Mouse (Mus musculus) T-cell, adult 2 months (primary cell): ENCODE data around the gene Plcl2.

Source experiments
- DNase-seq: peaks from one replicate; pipeline ENCODE4 v3.0.0; 2022; ENCODE audit warnings: low spot score

Gene Plcl2

DNA sequence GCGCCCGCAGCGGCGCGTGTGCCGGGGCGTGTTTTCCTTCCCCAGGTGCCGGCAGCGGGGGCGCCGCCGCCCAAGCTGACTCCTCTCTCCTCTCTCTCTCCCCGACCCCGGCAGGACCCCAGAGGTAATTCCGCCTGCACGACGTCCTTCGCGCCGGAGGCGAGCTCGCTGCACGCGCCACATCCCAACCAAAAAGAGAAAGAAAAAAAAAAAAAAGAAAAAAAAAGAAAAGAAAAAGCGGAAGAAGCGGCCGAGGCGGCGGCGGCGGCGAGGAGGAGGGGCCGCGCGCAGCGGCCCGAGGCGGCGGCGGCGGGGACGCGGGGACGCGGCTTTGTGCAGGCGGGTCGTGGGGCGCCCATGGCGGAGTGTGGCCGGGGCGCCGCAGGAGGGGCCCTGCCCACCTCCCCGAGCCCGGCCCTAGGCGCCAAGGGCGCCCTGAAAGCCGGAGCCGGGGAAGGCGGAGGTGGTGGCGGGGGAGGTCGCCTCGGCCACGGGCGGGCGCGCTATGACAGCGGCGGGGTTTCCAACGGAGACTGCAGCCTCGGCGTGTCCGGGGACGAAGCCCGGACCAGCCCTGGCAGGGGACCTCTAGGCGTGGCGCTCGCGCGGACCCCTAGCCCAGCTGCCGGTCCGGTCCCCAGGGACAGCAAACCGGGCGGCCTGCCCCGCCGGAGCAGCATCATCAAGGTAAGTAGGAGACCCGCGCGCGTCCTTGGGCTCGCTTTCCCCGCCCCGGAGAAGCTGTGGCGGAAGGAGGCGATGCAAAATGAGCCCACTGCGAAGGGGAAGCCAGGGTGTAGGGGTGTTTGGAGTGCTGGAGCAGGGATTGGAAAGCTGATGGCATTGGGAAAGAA is at the start of gene Plcl2:
Plcl2 (plus strand) TSS at position 153 of the 854 bp plus-strand sequence.
- DNase-seq, result peak; percentile 71

DNA sequence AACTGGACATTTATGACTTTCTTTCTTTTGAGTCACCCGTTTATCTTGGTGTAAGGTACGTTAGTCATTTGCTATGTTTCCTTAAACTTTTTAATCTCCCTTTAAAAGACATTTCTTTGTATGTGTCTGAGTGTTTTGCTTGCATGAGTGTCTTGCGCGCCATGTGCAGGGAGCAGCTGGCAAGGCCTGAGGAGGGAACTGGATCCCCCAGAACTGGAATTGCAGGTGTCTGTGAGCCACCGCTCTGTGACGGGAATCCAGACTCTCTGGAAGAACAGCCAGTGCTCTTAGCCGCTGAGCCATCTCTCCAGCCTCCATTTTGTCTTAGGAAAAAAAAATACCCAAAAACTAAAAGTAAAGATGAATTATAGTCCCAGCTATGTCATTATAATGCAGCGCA is 48.9 kb upstream of the Plcl2 start:
- no peak for DNase-seq

DNA sequence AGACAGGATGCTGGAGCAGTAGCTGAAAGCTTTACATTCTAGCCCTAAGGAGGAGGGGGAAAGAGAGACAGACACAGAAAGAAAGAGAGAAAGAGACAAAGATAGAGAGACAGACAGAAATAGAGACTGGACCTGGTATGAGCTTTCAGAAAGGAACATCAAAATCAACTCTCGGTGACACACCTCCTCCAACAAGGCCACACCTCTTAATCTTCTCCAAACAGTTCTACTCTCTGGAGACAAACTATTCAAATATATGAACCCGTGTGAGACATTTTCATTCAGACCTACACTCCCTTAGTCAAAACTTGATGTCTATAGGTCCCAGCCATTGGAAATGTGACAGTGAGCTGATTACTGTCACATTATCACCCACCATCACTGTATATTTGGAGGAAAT is 41.8 kb upstream of the Plcl2 start:
- no peak for DNase-seq

DNA sequence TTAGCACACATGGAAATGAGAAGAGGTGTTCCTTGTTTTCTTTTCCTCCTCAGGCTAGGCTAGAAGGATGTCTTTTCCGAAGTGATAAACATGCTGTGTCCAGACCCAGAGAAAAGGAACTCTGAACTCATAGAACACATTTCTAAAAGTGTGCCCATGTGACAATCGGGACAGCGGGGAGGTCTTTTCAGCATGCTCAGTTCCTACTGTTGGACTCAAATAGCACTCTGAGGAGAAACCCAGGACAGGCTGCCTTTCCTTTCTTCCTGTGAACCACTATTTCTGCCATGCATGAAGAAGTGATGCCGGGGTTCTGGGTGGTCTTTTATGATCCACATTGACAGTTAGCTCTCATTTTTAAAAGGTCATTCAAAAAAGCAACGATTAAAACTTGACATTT is 40.1 kb upstream of the Plcl2 start:
- no peak for DNase-seq

DNA sequence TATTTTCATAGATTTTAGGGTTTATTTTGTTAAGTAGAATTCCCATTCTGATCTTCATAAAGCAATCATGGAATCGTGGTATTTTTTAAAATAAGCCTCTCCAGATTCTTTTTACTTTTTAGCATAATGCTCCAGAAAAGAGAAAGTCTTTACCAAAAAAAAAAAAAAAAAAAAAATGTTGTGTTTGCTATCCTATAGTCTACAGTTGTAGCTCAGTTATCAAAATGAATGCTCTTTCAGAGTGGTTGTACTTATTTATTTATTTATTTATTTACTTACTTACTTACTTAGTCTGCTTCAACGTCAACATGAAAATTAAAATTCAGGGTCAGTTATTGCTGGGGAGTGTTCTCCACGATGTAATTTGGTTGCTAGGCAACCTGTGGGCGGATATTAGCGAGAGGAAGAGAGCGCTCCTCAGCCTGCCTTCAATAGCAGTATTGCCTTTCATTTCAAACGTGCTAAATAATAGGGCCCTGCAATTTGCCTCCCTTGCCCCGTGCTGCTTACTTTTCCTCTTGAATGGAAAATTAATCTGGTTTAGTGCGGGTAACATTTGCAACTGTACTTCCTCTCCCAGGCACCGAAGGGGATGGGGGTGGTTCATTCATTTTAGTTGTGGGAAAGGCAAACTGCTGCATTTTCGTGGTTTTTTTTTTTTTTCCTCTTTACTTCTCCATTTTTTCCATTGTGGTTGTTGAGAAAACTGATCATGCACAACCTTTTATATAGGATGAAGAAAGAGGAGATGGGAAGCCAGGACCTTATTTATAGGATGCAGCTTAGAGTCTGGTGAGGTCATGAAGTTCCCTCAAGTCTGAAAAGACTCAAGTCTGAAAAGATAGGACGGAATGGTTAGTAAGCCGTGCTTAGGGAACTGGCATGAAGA is 39.4 kb upstream of the Plcl2 start:
- peak; percentile 71 for DNase-seq

DNA sequence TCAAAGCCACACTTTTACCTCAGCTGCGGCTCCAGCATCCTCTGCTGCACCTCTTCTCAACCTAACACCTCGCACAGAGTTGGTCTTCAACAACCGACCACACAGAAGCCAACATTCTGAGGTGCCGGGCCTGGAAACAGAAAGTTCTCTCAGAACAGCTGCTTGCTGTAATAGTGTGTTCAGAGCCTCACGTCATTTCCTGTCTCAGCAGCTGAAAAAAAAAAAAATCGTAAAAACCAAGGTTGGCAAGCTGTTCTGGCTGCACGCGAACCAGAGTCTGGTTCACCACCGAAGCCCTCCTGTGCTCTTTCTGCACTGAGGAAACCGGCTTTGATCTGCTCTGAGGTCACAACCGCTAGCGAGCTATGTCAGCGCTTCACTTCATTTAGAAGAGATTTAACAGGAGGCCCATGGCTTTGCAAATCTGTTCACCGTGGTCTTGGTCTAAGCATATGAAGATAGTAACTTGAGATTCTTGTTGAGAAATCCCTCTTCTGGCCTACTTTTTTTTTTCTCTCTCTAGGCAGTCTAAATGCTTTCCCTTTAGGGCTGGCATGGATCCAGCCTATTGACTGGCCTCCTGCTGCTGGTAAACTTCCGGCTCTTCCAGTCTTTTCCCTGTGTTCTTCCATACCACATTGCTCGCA is 38.6 kb upstream of the Plcl2 start:
- peak; percentile 91 for DNase-seq

DNA sequence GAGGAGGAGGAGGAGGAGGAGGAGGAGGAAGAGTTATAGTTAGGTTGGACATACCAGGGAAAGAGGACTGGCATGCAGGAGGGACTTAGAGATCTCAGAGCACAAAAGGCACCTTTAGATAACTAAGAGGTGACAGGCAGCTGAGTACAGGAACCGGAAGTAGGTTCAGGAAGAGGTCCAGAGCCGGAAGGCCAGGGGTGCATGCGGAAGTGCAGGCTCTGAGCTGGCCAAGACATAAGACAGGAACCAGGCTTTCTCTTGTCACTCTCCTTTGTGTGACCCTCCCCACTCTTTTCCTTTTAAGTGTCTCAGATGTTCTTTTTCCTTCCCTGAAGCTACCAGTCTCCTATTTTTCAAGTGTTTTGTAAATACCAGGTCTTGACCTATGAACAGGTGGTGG is 38.0 kb upstream of the Plcl2 start:
- DNase-seq, result peak; percentile 75

DNA sequence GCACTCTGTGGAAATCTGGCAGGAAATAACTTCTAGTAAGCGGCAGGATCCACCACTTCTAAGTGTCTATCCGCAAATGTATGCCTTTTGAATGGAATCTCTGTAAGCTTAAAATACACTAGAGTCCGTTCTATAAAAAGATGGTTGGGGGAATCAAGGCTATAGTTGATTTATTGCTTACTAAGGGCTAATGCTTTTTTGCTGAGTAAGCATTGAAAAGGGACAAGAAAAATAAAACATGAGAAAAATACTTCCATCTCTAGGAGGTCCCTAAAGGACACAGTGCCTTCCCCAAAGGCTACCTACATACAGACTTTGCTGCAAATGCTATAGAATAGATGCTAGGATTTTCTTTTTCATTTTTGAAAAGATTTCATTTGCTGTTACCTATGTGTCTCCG is 31.9 kb upstream of the Plcl2 start:
- DNase-seq, result no peak

DNA sequence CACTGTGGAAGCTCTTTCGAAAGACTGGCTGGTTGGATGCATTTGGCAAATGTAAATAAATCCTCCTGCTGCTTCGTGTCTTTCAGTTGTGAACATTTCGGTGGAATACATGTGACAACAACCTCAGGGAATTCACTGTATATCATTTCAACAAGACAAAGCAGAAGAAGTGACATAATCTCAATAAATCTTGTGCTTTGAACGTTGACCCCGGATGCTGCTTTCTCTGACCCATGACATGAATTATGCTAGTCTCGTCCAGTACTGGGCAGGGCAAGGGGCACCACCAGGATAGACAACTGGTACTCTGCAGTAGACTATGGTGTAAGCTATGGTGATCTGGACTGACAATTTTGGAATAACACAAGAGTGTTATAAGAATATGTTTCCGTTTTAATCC is 28.3 kb upstream of the Plcl2 start:
- DNase-seq, result no peak

DNA sequence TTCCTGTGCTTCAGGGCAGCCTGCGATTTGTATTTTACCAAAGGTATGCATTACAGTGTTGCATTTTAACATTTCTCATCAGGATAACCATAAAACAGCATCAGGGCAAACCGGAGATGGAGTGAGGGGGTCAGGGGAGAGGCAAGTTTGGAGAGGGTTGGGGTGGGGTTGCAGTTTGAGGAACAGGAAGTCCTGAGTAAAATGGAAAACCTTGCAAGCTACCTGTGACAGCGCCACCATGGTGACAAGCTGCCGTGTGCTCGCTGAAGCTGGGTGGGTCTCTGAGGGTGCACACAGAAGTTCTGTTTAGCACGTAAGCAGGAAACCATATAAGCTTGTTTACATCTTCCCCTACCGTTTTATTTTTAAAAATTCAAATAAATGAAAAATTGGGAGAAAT is 25.5 kb upstream of the Plcl2 start:
- peak; percentile 70 for DNase-seq

DNA sequence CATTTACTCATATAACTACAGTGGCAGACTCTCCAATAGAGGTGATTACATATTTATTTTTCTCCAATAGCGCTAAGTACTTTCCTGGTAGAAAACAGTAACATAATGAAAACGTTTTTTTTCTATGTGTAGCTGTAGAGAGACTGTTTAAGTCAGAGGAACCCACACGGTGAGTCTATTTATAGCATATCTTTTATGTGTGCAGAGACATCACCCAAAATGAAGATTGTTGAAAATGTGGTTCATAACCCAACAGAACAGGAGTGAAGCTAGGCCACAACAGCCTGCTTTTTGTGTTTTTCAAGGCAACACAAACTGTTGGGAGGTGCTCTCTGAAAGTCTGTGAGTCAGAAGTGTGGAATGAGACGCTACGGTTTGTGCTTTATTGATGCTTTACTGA is 24.2 kb upstream of the Plcl2 start:
- DNase-seq, result peak; percentile 37

DNA sequence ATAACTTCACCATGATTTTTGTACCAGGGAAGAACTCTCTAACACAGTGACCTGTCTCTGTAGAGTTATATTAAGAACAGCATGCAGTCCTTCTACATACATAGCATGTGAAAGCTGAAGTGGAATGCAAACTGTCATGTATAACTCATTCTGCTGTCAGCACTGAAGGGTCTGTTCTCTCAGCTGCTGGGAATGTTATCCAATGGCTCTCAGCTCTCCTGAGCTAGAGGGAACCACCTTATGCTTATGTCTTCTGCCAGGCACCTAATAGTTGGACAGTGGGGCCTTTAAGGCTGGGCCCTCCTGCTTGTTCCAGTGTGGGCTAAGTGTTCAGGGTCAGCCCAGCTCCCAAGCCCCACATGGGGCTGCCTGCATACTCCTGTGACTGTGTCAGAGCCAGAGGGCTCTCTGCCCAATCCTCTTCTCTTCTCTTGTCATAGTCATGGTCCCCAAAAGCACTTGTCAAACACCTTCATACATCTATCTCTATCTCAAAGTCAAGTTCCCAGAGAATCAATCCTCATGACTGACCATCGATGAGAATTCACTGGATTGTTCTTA is 22.1 kb upstream of the Plcl2 start:
- no peak for DNase-seq

DNA sequence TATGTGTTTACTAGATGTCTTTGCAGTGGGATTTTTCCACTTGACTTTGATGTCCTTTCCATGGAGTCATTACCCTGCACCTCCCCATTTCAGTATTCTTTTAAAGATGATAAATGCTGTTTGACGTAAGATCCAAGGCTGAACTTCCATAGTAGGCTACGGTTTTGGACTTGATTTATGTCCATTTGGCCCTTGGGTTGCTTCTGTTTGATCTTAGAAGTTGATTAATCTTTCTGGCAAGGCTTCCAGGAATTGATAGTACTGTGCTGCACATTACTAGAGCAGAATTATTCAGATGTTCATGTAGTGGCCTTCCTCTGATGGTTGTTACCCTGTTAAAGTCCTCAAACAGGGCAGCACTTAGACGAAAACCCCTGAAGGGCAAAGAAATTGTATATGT is 21.5 kb upstream of the Plcl2 start:
- DNase-seq, result no peak

DNA sequence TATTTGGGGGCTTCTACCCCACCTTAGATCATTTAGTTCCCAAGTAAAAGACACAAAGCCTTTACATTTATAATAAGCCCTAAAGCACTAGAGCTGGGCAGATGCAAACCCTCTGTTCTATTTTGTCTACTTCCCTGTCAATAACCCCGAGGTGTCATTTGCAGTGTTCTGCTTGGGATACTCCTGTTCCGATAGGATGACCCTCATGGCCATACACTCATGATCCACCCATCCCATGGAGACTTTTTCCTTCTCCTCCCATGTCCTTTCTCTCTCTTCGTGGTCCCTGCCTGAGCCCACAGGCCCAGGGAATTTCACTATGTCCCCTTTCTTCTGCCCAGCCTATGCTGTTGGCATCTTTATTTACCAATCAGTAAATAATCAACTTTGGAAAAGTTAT is 20.8 kb upstream of the Plcl2 start:
- no peak for DNase-seq

DNA sequence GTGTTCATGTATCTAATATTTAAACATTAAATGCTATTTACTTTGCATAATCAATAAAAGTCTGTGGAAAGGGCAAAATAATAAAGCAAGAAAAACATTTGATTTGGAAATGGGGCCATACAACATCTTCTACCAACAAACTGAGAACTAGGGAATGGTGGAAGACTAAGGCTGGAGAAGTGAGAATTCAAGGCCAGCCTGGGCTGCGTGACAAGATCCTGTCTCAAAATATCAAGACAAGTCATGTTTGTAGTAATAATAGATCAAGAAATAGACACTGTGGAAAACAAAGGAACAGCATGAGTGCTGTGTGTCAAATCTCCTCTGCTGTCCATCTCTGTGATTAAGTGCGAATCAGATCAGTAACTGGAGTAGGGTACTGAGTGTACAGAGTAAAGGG is 20.3 kb upstream of the Plcl2 start:
- DNase-seq, result no peak

DNA sequence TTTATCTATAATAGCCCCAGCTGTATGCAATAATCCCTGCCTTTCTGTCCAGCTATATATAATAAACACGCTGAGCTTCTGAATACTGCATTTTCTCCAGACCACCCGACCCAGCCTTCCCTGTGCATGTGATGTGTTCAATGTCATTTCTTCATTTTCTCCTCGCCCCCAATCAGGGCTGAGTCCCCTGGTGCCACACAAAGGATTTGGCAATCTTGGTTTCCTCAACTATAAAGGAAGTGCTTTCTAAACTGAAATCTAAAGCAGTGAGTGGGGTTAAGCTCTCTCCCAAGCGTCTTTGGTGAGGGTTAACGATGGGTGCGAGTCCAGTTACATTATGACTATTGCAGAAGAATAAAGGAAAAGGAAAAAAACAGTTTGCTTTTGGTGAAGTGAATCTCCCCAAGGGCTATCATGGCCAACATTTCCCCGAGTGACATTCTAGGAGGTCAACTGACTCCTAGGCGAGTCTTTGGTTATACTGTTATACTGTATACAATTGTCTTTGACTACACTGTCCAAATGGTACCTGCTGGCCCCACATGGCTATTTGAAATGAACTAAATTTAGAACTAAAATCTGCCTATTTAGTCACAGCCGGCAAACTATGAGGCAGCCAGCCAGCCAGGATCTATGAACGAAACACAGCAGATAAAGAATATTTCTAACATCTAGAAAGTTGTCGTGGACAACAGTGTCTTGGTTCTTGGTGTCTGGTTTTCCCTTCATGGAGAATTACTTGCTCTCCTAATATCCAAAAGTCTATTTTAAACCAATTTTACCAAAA is 18.4 kb upstream of the Plcl2 start:
- no peak for DNase-seq

DNA sequence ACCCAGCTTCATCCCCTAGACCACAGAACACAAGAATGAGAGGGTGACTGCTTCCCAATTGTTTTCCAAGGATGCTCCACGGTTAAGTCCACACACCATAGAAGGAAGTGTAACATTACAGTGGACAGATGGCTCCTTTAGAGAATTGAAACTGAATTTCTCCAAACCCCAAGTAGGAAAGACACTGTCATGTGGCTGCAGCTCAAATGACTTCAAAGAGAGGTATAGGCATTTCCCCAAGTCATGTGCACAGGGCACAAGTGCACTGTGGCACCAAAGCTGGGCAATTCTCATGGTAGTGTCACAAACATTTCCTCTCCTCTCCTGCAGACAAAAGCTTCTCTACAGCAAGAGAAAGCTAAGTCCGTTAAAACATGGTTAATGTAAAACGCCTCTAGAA is 17.7 kb upstream of the Plcl2 start:
- DNase-seq, result peak; percentile 27

DNA sequence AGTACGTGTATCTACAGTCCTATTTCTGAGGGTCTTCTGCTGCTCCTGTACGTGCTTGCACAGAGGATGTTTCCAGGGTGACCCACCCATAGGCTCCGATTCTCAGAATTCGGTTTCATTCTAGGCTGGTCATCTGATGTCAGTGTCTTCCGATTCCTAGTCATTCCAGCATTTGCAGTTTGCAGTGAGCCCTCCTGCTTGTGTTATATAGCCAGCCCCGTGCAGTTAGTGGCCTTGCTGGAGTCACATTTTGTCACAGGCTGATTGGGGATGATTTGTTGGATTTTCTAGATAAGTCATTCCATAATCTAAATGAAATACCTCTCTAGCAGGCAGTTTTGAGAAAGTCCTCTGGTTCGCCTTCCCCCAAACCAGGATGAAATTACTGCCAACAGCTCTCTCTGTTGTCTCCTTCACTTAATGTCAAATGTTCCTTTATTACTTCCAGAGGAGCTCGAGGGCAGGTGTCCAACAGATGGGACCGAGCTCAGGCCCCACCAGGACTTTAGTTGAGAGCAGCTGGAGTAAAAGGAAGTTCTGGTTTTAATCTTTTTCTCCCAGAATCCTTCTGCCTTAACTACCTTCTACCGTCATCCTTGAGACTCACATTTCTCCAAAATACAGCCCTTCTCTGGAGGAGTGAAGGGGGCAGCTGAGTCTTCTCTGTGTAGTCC is 13.8 kb upstream of the Plcl2 start:
- no peak for DNase-seq

DNA sequence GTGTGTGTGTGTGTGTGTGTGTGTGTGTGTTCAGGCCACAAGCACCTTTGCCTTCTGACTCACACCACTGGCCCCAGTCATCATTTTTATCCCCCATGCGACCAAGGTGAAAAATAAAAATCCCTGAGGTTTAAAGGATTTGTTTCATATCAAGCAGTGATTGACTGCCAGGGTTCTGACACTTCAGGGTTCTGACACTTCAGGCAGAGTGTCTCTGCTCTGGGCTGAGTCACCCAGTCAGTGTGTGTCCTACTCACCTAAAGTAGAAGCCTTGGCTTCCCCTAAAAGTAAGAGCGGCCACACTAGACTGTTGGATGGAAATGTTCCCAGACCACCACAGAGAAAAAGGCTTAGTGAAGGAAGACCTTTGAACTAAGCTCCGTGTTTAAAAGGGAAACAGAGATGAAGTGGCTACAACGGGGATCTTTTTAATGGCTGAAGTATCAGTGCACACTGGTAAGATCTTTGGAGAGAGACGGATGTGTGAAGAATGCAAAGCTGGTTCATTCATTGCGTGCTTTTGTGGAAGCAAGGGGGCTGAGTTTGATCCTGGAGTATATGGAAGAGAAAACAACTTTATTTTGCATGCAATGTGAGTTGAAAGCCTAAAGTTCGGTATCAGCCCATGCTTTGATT is 11.0 kb upstream of the Plcl2 start:
- DNase-seq, result no peak

DNA sequence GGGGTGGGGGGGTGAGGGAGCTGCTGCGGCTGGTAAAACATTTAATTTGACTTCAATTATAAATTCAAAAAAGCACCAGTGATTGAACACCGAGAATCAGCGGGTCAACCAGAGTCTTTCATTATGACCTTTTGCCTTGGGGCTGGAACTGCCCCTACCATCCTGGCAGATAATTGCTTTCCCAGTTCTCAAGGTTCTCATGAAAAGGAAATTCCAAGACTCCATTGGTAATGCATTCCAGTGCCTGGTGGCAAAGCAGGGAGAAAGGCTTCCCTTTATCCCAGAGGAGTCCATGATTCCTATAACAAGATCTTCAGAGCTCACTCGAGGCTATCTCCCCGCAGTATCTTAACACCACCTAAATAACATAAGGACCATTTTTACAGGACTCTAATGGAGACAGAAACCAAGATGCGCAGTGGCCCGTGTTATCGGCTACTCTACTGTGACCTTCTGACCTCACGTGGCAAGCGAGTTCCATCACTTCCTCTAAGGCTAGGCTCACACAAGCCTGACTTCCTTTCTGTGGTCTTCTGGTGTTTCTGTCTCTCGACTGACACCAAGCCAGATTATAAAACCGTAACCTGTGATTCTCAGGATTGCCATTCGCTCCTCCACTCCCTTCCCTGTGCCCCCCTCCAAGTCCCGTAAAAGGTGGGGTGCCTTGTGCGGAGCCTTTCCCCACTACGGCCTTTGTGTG is 10.0 kb upstream of the Plcl2 start:
- peak; percentile 54 for DNase-seq
